Mouse (Mus musculus) myocyte (in vitro differentiated cells): Measurements from ENCODE around the gene Praf2.

ENCODE experiments used
- CEBPB ChIP-seq: IDR thresholded peaks from 2 replicates; pipeline ENCODE4 v1.6.1; 2011; ENCODE audit warnings: mild to moderate bottlenecking, moderate library complexity; ENCODE audit not compliant: poor library complexity, insufficient read depth, severe bottlenecking
- MYOG ChIP-seq, 3 experiments: IDR thresholded peaks; one replicate each; pipeline ENCODE4 v1.6.1; 2011; ENCODE audit warnings: control low read depth in 2 of 3, low read depth in 2 of 3, mild to moderate bottlenecking in 2 of 3; ENCODE audit not compliant: insufficient read length in 2 of 3, control insufficient read depth in 1 of 3, insufficient read depth in 1 of 3
- POLR2A ChIP-seq: IDR thresholded peaks from one replicate; pipeline ENCODE4 v1.6.1; 2011; ENCODE audit warnings: low read depth, mild to moderate bottlenecking, control low read depth, moderate library complexity; ENCODE audit not compliant: insufficient read length

- TF ChIP-seq MYOG (IDR thresholded peaks at IDR 0.05; ENCODE audit: control insufficient read depth in 1 of 3, insufficient read depth in 1 of 3, insufficient read length in 2 of 3, low read depth in 2 of 3) (no peak), POLR2A (peak; percentile 75), CEBPB (no peak)
Observed at GRCm38 (mm10) chrX:7762137-7762920, 34.1 kb downstream of the Praf2 start, which contains the start of gene Tfe3.
